Mouse (Mus musculus) stomach, embryonic 14.5 days (tissue): Measurements from ENCODE around the gene Mllt3. TPM values are rescaled to one million over a fixed set of nuclear protein-coding genes. Genes with fewer than 3 reads are reported as not detected.

Experiments used
- ATAC-seq: fragments of 200-750 bp; cut with Nextera tagmentation; 2 replicates; pipeline ENCODE4 v1.8.0; 2017; ENCODE audit warnings: low read depth, moderate TSS enrichment; ENCODE audit not compliant: insufficient number of reproducible peaks, insufficient read depth, low FRiP score
- H3K27ac ChIP-seq: fragments of 300-500 bp; sonication (generic); 2 replicates; pipeline ENCODE4 v1.5.1; 2014; ENCODE audit warnings: mild to moderate bottlenecking, low read length, moderate library complexity, mixed read lengths
- H3K27me3 ChIP-seq: fragments of 300-500 bp; sonication (generic); 2 replicates; pipeline ENCODE4 v1.6.1; 2014; ENCODE audit warnings: low read length, control low read depth, mixed read lengths; ENCODE audit not compliant: control insufficient read depth, insufficient read depth
- H3K36me3 ChIP-seq: fragments of 300-500 bp; sonication (generic); 2 replicates; pipeline ENCODE4 v1.6.1; 2014; ENCODE audit warnings: mild to moderate bottlenecking, control low read depth, low read length, moderate library complexity, mixed read lengths; ENCODE audit not compliant: control insufficient read depth, insufficient read depth
- H3K4me1 ChIP-seq: fragments of 300-500 bp; sonication (generic); 2 replicates; pipeline ENCODE4 v1.6.1; 2014; ENCODE audit warnings: low read length, control low read depth, mixed read lengths; ENCODE audit not compliant: control insufficient read depth, insufficient read depth
- H3K4me2 ChIP-seq: fragments of 300-500 bp; sonication (generic); replicated peaks from 2 replicates; pipeline ENCODE4 v1.6.1; 2014; ENCODE audit warnings: low read depth, low read length, control low read depth
- H3K4me3 ChIP-seq: fragments of 300-500 bp; sonication (generic); 2 replicates; pipeline ENCODE4 v1.5.1; 2014; ENCODE audit warnings: low read depth, low read length, control low read depth
- H3K9ac ChIP-seq: fragments of 300-500 bp; sonication (generic); replicated peaks from 2 replicates; pipeline ENCODE4 v1.6.1; 2014; ENCODE audit warnings: low read depth, mild to moderate bottlenecking, control low read depth, low read length, moderate library complexity, mixed read lengths
- H3K9me3 ChIP-seq: fragments of 300-500 bp; sonication (generic); 2 replicates; pipeline ENCODE4 v1.6.1; 2016; ENCODE audit warnings: low read depth, low read length, control low read depth; ENCODE audit not compliant: control insufficient read depth
- whole genome bisulfite sequencing: fragments of 180-500 bp; shearing (Covaris S2); extraction: QIAGEN DNeasy Blood & Tissue Kit; methylation state at CpG from one replicate; pipeline ENCODE4 v1.1.7; 2014; 5-methylcytosine and 5-hydroxymethylcytosine counted together
- polyA plus RNA-seq: library from polyadenylated mRNA; unstranded; fragments of >200 nt; fragmentation: Nextera tagmentation; extraction: Ambion mirVana; gene quantifications from 2 replicates; pipeline ENCODE4 v1.2.1, GENCODE M21; 2014

The Mllt3 gene
- polyA plus RNA-seq, 1 experiment from 2014 or later: 43.1 TPM

DNA sequence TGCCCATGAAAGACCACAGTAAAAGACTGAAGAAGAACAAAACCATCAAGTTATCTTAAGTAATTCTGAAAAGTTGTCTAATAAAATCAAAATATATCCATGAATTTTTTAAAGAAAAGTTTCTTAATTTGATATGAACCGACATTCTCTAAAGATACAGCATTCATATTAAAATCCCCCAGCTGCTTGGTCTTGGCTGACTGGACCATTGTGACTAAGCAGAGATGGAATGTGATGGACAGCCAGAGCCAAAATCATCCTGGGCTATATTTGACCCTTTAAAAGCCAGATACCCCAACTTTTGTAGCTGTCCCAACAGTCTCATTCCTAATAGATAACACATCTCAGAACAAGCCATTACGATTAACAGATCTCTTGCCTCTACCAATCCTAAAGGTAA lies 180.7 kb downstream of the Mllt3 start:
- Histone ChIP-seq H3K27me3 (no peaks in the 10 kb centered on the region), H3K4me2 (no peak overlapping the region), H3K27ac (no peak overlapping the region), H3K9me3 (no peaks in the 10 kb centered on the region), H3K4me3 (no peak overlapping the region), H3K36me3 (no peaks in the 10 kb centered on the region), H3K4me1 (no peaks in the 10 kb centered on the region), H3K9ac (no peak overlapping the region)
- WGBS: 83% methylated on average over 2 of the region's 2 CpGs
- ATAC-seq: no peak

DNA sequence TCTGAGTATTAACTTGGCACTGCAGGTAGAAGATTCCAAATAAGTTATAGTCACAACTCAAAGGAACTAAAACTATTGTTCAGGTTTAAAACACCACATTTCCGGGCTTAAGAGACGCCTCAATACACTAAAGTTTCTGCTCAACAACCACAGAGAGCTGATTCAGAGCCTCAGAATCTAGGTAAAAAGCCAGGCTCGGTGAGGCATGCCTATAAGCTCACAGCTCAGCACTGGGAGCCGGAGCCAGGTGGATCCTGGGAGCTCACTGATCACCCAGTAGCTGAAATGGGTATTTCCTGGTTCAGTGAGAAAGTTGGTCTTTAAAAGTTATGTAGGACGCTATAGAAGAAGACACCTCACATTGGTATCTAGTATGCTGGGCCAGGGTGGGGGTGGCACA lies 183.1 kb downstream of the Mllt3 start:
- Histone ChIP-seq H3K36me3 (no peaks in the 10 kb centered on the region), H3K9ac (no peak overlapping the region), H3K4me3 (no peak overlapping the region), H3K27ac (no peak overlapping the region), H3K4me2 (no peak overlapping the region), H3K9me3 (no peaks in the 10 kb centered on the region), H3K4me1 (no peaks in the 10 kb centered on the region), H3K27me3 (no peaks in the 10 kb centered on the region)
- no peak for ATAC-seq
- 91% methylated on average over 5 of the region's 5 CpGs for WGBS

DNA sequence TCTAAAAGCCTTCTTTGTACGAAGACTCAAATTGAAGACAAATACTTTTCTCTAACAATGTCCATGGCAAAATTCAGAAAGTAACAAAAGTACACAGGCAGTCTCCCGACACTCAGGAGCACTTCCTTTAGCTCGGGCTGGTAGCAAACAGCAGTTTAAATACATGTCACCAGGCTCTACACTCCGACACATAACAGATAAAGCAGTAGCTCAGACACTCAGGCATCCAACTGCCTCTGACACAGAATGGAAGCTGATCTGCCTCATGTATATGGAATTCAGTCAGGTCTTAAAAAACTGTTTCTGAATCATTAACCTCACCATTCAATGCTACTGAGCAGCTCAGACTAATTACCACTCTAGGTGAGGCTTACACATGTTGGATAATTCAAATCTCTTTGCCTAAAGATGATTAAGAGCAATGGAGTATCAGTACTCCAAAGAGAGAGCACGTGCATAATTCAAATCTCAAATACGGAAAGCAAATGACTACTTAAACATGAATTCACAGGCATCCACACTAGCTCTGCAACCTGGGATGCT lies 188.4 kb downstream of the Mllt3 start:
- Histone ChIP-seq H3K4me1 (no peaks in the 10 kb centered on the region), H3K4me2 (no peak overlapping the region), H3K9me3 (no peaks in the 10 kb centered on the region), H3K36me3 (0 out of 2 replicates have a peak, but pooled peaks cover 7% of the 10 kb centered on the region), H3K4me3 (no peak overlapping the region), H3K27ac (no peak overlapping the region), H3K9ac (no peak overlapping the region), H3K27me3 (no peaks in the 10 kb centered on the region)
- 69% methylated on average over 6 of the region's 6 CpGs for WGBS
- no peak for ATAC-seq

DNA sequence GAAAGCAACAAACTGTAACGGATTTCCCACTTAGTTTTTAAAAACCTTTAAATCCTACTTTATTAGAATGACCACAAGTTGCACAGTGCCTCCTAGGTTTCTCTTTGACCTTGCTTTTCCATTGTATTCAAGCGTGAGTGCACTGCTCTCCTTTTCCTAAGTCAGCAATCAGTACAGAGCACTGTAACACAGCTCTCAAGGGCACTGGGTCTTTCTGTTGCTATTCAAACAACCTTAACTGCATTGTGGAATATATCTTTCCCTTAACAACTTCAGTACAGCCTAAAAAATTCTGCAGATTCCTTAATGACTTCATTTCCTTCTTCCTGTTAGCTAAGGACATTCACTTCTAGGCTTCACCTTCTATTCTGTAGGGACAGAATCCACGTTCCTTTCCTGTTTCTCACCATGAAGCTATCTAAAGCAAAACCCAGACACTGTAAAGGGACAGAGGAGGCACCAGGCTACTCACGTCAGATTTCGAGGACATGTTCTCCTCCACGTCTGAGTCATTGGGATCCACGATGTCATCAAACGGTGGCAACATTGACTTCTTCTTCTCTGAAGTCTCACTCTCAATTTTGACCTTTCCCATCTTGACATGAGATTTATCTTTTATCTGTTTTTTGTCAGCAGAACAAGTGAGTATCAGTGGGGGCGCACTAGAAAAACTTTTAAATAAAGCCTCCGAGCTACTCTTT lies 192.8 kb downstream of the Mllt3 start:
- H3K9ac ChIP-seq: no peak overlapping the region
- 0 out of 2 replicates have a peak, but pooled peaks cover 7% of the 10 kb centered on the region for H3K36me3 ChIP-seq
- H3K27ac ChIP-seq: no peak overlapping the region
- ATAC-seq: no peak
- no peak overlapping the region for H3K4me2 ChIP-seq
- 84% methylated on average over 10 of the region's 10 CpGs for WGBS
- H3K4me1 ChIP-seq: no peaks in the 10 kb centered on the region
- no peak overlapping the region for H3K4me3 ChIP-seq
- no peaks in the 10 kb centered on the region for H3K27me3 ChIP-seq
- H3K9me3 ChIP-seq: no peaks in the 10 kb centered on the region

DNA sequence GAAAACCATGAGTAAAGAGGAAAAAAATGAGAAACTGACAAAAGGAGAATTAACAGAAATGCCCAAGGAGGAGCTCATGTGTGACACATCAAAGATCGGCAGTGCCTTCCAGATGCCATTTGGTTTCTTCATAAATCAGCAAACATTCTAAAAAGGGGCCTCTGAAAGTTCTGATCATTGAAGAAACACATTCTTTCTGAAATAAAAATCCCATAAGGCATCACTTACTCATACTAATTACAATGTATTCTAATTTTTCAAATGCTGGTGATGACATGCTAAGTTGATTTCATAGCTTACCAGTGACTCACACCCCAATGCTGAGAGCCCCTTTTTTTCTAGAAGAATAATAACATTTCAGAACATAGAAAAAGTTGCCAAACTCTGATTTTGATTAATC lies 194.4 kb downstream of the Mllt3 start:
- Histone ChIP-seq H3K9me3 (no peaks in the 10 kb centered on the region), H3K4me2 (no peak overlapping the region), H3K4me1 (no peaks in the 10 kb centered on the region), H3K27me3 (no peaks in the 10 kb centered on the region), H3K4me3 (no peak overlapping the region), H3K36me3 (0 out of 2 replicates have a peak, but pooled peaks cover 7% of the 10 kb centered on the region), H3K27ac (no peak overlapping the region), H3K9ac (no peak overlapping the region)
- WGBS: 89% methylated on average over 1 of the region's 1 CpGs
- ATAC-seq: no peak

DNA sequence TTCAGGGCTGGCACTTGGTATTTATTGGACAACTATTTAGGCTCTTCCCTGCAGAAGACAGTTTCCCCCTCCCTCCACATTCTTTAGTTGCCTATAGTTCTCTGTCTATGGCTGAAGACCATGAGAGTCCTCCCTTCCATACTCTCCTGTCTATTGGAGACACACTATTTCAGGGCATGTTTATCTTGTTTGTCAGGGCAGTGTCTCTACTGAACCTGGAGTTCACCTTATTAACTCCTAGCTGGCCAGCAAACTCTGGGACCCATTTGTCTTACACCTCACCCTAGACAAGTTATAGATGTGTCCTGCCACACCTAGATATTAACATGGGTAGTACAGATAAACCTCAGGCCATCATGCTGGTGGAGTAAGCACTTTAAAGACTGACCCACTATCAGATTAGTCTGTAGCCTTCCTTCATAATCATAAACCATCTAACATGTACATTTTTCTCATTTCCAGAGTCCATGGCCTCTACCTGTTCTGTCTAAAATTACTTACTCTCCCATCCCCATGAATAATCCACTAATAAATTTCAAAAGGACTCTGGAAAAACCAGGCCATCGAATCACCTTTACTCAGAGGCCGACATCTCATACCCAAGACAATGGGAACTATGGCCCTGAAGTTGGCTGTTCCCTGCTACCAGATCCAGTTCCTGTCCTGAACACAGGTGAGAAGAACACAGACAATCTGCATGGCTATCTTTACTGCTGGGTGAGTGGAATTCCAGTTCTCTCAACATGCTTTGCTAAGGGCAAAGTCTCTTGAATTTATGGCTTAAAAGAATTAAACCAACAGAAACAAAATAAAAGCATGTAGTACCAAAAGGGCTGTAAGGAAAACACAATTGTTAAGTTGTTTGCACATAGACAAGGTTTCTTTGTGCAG lies 195.4 kb downstream of the Mllt3 start:
- ATAC-seq: no peak

DNA sequence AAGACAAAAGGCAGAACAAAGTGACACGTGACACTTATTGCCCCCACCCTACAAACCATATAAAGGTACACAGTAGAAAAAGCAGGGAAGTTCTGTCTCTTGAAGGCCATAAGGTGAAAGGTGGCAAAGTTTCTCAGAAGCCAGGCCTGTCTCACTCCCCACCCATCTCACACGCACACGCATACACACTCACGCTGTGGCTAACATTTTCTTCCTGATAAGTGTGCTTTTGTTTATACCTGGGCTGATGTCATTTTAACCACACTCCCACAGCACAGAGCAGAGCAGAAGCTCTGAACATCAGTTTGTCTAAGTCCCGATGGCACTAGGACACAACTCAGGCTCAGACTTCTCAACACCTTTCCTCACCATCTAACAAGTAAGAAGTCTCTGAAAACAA lies 196.9 kb downstream of the Mllt3 start:
- H3K4me3 ChIP-seq: no peak overlapping the region
- H3K27me3 ChIP-seq: no peaks in the 10 kb centered on the region
- no peaks in the 10 kb centered on the region for H3K9me3 ChIP-seq
- no peak overlapping the region for H3K4me2 ChIP-seq
- H3K4me1 ChIP-seq: no peaks in the 10 kb centered on the region
- ATAC-seq: peak; percentile 33; the same call in 1 of the 2 replicates
- 64% methylated on average over 5 of the region's 5 CpGs for WGBS
- no peak overlapping the region for H3K9ac ChIP-seq
- no peak overlapping the region for H3K27ac ChIP-seq
- H3K36me3 ChIP-seq: 0 out of 2 replicates have a peak, but pooled peaks cover 7% of the 10 kb centered on the region

More for the DNA sequence above, 195.4 kb downstream of the Mllt3 start:
- H3K4me3 ChIP-seq: no peak overlapping the region
- no peaks in the 10 kb centered on the region for H3K4me1 ChIP-seq
- no peak overlapping the region for H3K9ac ChIP-seq
- 98% methylated on average over 2 of the region's 2 CpGs for WGBS
- no peaks in the 10 kb centered on the region for H3K27me3 ChIP-seq
- no peak overlapping the region for H3K27ac ChIP-seq
- H3K9me3 ChIP-seq: no peaks in the 10 kb centered on the region
- H3K36me3 ChIP-seq: 0 out of 2 replicates have a peak, but pooled peaks cover 7% of the 10 kb centered on the region
- no peak overlapping the region for H3K4me2 ChIP-seq

DNA sequence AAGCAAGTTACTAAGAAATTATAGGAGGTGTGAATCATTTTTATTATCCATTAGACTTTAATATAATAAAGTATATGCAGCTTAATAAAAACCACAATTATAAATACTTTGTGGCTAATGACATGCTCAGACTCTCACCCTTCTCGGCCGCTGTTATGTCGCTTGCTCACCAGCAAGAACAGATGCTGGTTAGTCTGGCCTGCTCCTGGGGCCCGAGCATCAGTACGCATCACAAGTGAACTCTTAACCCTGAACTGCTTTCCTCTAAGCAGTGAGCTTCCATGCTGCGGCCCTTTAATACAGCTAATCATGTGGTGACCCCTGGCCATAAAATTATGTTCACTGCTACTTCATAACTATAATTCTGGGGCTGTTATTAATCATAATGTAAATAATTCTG lies 198.0 kb downstream of the Mllt3 start:
- Histone ChIP-seq H3K9ac (no peak overlapping the region), H3K36me3 (0 out of 2 replicates have a peak, but pooled peaks cover 2% of the 10 kb centered on the region), H3K9me3 (no peaks in the 10 kb centered on the region), H3K4me1 (no peaks in the 10 kb centered on the region), H3K4me3 (no peak overlapping the region), H3K27ac (no peak overlapping the region), H3K4me2 (no peak overlapping the region), H3K27me3 (no peaks in the 10 kb centered on the region)
- ATAC-seq: no peak
- 57% methylated on average over 6 of the region's 6 CpGs for WGBS
